Mouse (Mus musculus) embryonic facial prominence, embryonic 11.5 days (tissue): Measurements from ENCODE around the gene Sla2. TPM values are rescaled to one million over a fixed set of nuclear protein-coding genes. Genes with fewer than 3 reads are reported as not detected.

Source experiments
- polyA plus RNA-seq: library from polyadenylated mRNA; unstranded; fragments of >200 nt; fragmentation: Nextera tagmentation; extraction: Ambion mirVana; gene quantifications from 2 replicates; pipeline ENCODE4 v1.2.1, GENCODE M21; 2014

The Sla2 gene
- polyA plus RNA-seq, 1 experiment from 2014 or later: 0.48 TPM

Other genes starting within 250 kb of the Sla2 start
- gene Myl9, start 111.8 kb downstream of the Sla2 start, polyA plus RNA-seq: 128 and 151 TPM in 2 replicates
- gene Tgif2, start 47.2 kb downstream of the Sla2 start, polyA plus RNA-seq: 91.0 and 97.6 TPM in 2 replicates
- gene 4930518I15Rik, start 29.2 kb downstream of the Sla2 start, polyA plus RNA-seq: 4.3 and 5.5 TPM in 2 replicates
- 217 and 219 TPM in 2 replicates for gene Rab5if, start 24.1 kb downstream of the Sla2 start, polyA plus RNA-seq
- gene Ndrg3, start 104.9 kb upstream of the Sla2 start, polyA plus RNA-seq: 42.2 and 49.8 TPM in 2 replicates
- gene Dsn1, start 120.0 kb upstream of the Sla2 start, polyA plus RNA-seq: 56.5 and 63.5 TPM in 2 replicates
- gene Soga1, start 192.1 kb upstream of the Sla2 start, polyA plus RNA-seq: 5.4 and 5.6 TPM in 2 replicates
- not detected in 2 replicates for gene Tldc2, start 199.9 kb upstream of the Sla2 start, polyA plus RNA-seq
- 33.3 and 34.0 TPM in 2 replicates for gene Samhd1, start 248.1 kb upstream of the Sla2 start, polyA plus RNA-seq